9 mouse cellular contexts compared by ENCODE assay signal in the genomic region with DNA sequence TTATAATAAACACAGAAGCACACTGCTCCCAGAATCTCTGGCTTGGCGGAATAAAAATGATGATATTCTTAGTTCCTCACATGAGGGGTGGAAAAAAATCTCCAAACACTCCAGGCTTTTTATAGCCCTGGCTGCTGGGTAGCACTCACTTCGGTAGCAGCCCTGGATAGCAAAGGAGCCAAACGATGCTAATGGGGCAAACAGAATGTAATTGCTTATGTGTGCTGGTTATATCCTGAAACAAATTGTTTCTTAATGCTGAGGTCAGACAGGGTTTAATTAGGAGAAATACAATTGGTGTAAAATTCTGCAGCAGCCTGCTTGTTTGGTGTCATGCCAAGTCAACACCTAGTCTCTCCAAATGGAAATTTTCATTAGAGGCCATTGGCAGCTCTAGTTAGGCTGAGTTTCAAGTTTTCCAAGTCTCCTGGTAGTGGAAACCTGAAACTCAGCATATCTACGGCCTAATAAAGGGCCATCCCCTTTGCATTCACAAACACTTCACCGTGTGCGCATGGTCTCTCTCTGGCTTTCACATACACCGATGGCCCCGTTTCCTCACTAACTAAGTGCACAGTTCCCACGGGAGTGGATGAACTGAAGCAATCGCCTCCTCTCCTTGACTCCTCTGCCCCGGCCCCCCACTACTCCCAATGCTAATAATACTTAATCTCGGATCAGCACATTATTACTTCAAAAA.
DNase-seq lines count a peak whose midpoint lies in the region; ATAC-seq and TF ChIP-seq lines count a peak whose summit lies in the region.
"Had no signal": no experiment of that assay in that cellular context is flagged by ENCODE, and none has a peak within 500 bp of the region (broad histone marks: within the 10 kb centered on the region; RNA-seq: fewer than 3 reads in every experiment).

No protein-coding gene starts in this region.

- DNase-seq in gastrocnemius, adult 2 months: peak; percentile 60
- no peak for DNase-seq in gastrocnemius, postnatal 10 days
- DNase-seq in stomach, postnatal 0 days (ENCODE audit: low spot score): no peak
- DNase-seq in heart, postnatal 0 days (ENCODE audit: low spot score): peak; percentile 58
- DNase-seq in telencephalon, adult 2 months (ENCODE audit: low read depth, low spot score): peak; percentile 61
- DNase-seq in c-Kit-positive CD71-positive TER-119-positive erythroid progenitor cells, embryonic 14.5 days (ENCODE audit: low spot score): no peak

- no peak overlapping the region for H3K4me2 ChIP-seq in stomach, embryonic 14.5 days (replicated peaks; ENCODE audit: low read depth, low read length)
- no peak overlapping the region for H3K4me2 ChIP-seq in stomach, postnatal 0 days (replicated peaks; ENCODE audit: low read depth)
- H3K4me2 ChIP-seq in heart, postnatal 0 days (ENCODE audit: low read depth, low read length): peak overlapping the region; percentile 14
- no peak overlapping the region for H3K4me2 ChIP-seq in midbrain, embryonic 15.5 days

- no peaks in the 10 kb centered on the region for H3K36me3 ChIP-seq in stomach, embryonic 14.5 days (ENCODE audit: control insufficient read depth, insufficient read depth, low read length)
- no peaks in the 10 kb centered on the region for H3K36me3 ChIP-seq in stomach, postnatal 0 days (ENCODE audit: control insufficient read depth, insufficient read depth, low read length)
- no peaks in the 10 kb centered on the region for H3K36me3 ChIP-seq in heart, postnatal 0 days (replicated peaks; ENCODE audit: control insufficient read depth, insufficient read depth, low read length)
- no peaks in the 10 kb centered on the region for H3K36me3 ChIP-seq in midbrain, embryonic 15.5 days (replicated peaks)

- H3K4me1 ChIP-seq in stomach, embryonic 14.5 days (ENCODE audit: control insufficient read depth, insufficient read depth, low read length): peaks cover 5% of the 10 kb centered on the region; the same call in 1 of the 2 replicates
- H3K4me1 ChIP-seq in stomach, postnatal 0 days (replicated peaks; ENCODE audit: control insufficient read depth, insufficient read depth): no peaks in the 10 kb centered on the region
- peaks cover 9% of the 10 kb centered on the region; the same call in 1 of the 2 replicates for H3K4me1 ChIP-seq in heart, postnatal 0 days (ENCODE audit: control insufficient read depth, insufficient read depth)
- no peaks in the 10 kb centered on the region for H3K4me1 ChIP-seq in midbrain, embryonic 15.5 days

- intact Hi-C loops in gastrocnemius, adult 2 months (cut with DNase I): no loop called here

- no peak for TF ChIP-seq CTCF in gastrocnemius, adult 2 months (IDR thresholded peaks at IDR 0.05)
- no peak for TF ChIP-seq CTCF in stomach, postnatal 0 days (IDR thresholded peaks at IDR 0.05; ENCODE audit: low read depth)
- TF ChIP-seq CTCF in heart, postnatal 0 days (IDR thresholded peaks at IDR 0.05; ENCODE audit: low read depth): no peak

- ATAC-seq in stomach, embryonic 14.5 days (ENCODE audit: insufficient number of reproducible peaks, insufficient read depth, low FRiP score, low read depth): no peak
- no peak for ATAC-seq in stomach, postnatal 0 days (ENCODE audit: low FRiP score, low TSS enrichment)
- peak; percentile 60; the same call in 1 of the 2 replicates for ATAC-seq in heart, postnatal 0 days (ENCODE audit: insufficient read depth, low read depth)
- ATAC-seq in midbrain, embryonic 15.5 days (replicated peaks): no peak

- H3K27me3 ChIP-seq in stomach, embryonic 14.5 days (ENCODE audit: control insufficient read depth, insufficient read depth, low read length): no peaks in the 10 kb centered on the region
- H3K27me3 ChIP-seq in stomach, postnatal 0 days (ENCODE audit: control insufficient read depth, insufficient read depth, low read length): no peaks in the 10 kb centered on the region
- H3K27me3 ChIP-seq in heart, postnatal 0 days (ENCODE audit: control insufficient read depth, insufficient read depth, low read length): no peaks in the 10 kb centered on the region
- no peaks in the 10 kb centered on the region for H3K27me3 ChIP-seq in midbrain, embryonic 15.5 days (replicated peaks)
- H3K27me3 ChIP-seq: CH12.LX had no signal

- no peak overlapping the region for H3K9ac ChIP-seq in stomach, embryonic 14.5 days (replicated peaks; ENCODE audit: low read depth, low read length)
- H3K9ac ChIP-seq in stomach, postnatal 0 days (ENCODE audit: low read length): no peak overlapping the region
- H3K9ac ChIP-seq in heart, postnatal 0 days (replicated peaks; ENCODE audit: low read depth, low read length): no peak overlapping the region
- no peak overlapping the region for H3K9ac ChIP-seq in midbrain, embryonic 15.5 days

- WGBS in stomach, embryonic 14.5 days: 58% methylated on average over 12 of the region's 12 CpGs
- WGBS in stomach, postnatal 0 days: 53% methylated on average over 12 of the region's 12 CpGs
- WGBS in heart, postnatal 0 days: 31% methylated on average over 12 of the region's 12 CpGs
- WGBS in midbrain, embryonic 15.5 days: 72% methylated on average over 12 of the region's 12 CpGs

- peak overlapping the region; percentile 94 for H3K27ac ChIP-seq in gastrocnemius, adult 2 months
- H3K27ac ChIP-seq in stomach, embryonic 14.5 days (ENCODE audit: low read length): peak overlapping the region; percentile 21; the same call in 1 of the 2 replicates
- no peak overlapping the region for H3K27ac ChIP-seq in stomach, postnatal 0 days (replicated peaks)
- H3K27ac ChIP-seq in heart, postnatal 0 days (ENCODE audit: low read depth): peak overlapping the region; percentile 54
- H3K27ac ChIP-seq in midbrain, embryonic 15.5 days: no peak overlapping the region

- no peaks in the 10 kb centered on the region for H3K9me3 ChIP-seq in stomach, embryonic 14.5 days (ENCODE audit: control insufficient read depth, low read depth, low read length)
- no peaks in the 10 kb centered on the region for H3K9me3 ChIP-seq in stomach, postnatal 0 days (ENCODE audit: control insufficient read depth, low read length)
- no peaks in the 10 kb centered on the region for H3K9me3 ChIP-seq in heart, postnatal 0 days (replicated peaks; ENCODE audit: control insufficient read depth, low read length)
- no peaks in the 10 kb centered on the region for H3K9me3 ChIP-seq in midbrain, embryonic 15.5 days

- peak overlapping the region; percentile 56 for H3K4me3 ChIP-seq in gastrocnemius, adult 2 months
- H3K4me3 ChIP-seq in stomach, embryonic 14.5 days (ENCODE audit: low read depth, low read length): no peak overlapping the region
- H3K4me3 ChIP-seq in stomach, postnatal 0 days (ENCODE audit: low read depth, low read length): no peak overlapping the region
- H3K4me3 ChIP-seq in heart, postnatal 0 days (ENCODE audit: low read depth, low read length): no peak overlapping the region
- H3K4me3 ChIP-seq in midbrain, embryonic 15.5 days: no peak overlapping the region

- no peak for TF ChIP-seq EP300 in stomach, postnatal 0 days (optimal IDR thresholded peaks at IDR 0.05)
- TF ChIP-seq EP300 in heart, postnatal 0 days (IDR thresholded peaks at IDR 0.05; ENCODE audit: low read depth): no peak

Comparison
In these comparisons a context has a peak if more than half of its experiments do, and no peak if none do; other contexts are left out.
1. DNase-seq: peak in gastrocnemius, adult 2 months (single experiment), heart, postnatal 0 days (single experiment) and telencephalon, adult 2 months (single experiment); none in gastrocnemius, postnatal 10 days (single experiment), stomach, postnatal 0 days (single experiment) and c-Kit-positive CD71-positive TER-119-positive erythroid progenitor cells, embryonic 14.5 days (single experiment).
2. H3K27ac ChIP-seq: peak in gastrocnemius, adult 2 months (single experiment), stomach, embryonic 14.5 days (single experiment) and heart, postnatal 0 days (single experiment); none in stomach, postnatal 0 days (single experiment) and midbrain, embryonic 15.5 days (single experiment).